Mouse (Mus musculus): ENCODE results near the gene Mrm3.

DNA sequence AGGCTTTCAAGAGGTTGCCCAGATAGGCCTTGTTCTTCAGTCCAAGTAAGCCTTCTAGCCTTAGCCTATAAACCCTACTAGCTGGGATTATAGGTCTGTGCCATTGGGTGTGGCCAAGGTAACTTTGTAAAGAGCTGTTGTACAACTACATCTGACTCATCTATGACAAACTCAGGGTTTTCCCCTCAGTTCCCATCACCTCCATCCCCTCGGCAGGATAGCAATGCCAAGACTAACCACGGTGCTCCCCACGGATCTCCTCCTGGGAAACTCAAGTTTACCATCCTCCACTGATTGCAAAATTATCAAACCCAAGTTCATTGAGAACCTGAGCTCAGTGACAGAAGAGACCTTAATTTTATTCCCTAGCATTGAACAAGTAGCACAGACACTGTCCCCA is 7.4 kb upstream of the Mrm3 start:
- TF ChIP-seq CTCF (conservative IDR thresholded peaks at IDR 0.05; ENCODE audit: low read length): no peak
- no peak for TF ChIP-seq POU5F1 (IDR thresholded peaks at IDR 0.05; ENCODE audit: borderline replicate concordance, low read length)
- no peak for TF ChIP-seq NANOG (IDR thresholded peaks at IDR 0.05; ENCODE audit: borderline replicate concordance, low read length)
